In genomic region chr16:24946356-24946755, GRCm38 (mm10) we compare ENCODE assay signal across 27 mouse cellular contexts.
DNase-seq lines count a peak whose midpoint lies in the region; ATAC-seq and TF ChIP-seq lines count a peak whose summit lies in the region.
"Had no signal": no experiment of that assay in that cellular context is flagged by ENCODE, and none has a peak within 500 bp of the region (broad histone marks: within the 10 kb centered on the region; RNA-seq: fewer than 3 reads in every experiment).

No protein-coding gene starts in this region.

- no peaks in the 10 kb centered on the region for H3K79me2 ChIP-seq in heart, adult 2 months (replicated peaks; ENCODE audit: control insufficient read depth, insufficient read depth, low read length)

- no peak for TF ChIP-seq POLR2A in heart, adult 2 months (IDR thresholded peaks at IDR 0.05; ENCODE audit: insufficient read depth, low read depth, low read length)

- no peaks in the 10 kb centered on the region for H3K27me3 ChIP-seq in heart, embryonic 13.5 days (replicated peaks)
- H3K27me3 ChIP-seq in heart, adult 2 months (ENCODE audit: control insufficient read depth, insufficient read depth, low read length), result no peaks in the 10 kb centered on the region
- H3K27me3 ChIP-seq: embryonic facial prominence, embryonic 13.5 days; forebrain, embryonic 12.5 days; forebrain, embryonic 15.5 days; heart, embryonic 12.5 days had no signal

- no peak for ATAC-seq in heart, embryonic 13.5 days (ENCODE audit: extremely low read depth, insufficient number of reproducible peaks, low FRiP score, low TSS enrichment)
- ATAC-seq: forebrain, embryonic 15.5 days; hindbrain, postnatal 0 days; inflammation-experienced regulatory T-cells, adult 6 months; intestine, embryonic 16.5 days had no signal

- no peak overlapping the region for H3K4me3 ChIP-seq in heart, embryonic 13.5 days
- no peak overlapping the region for H3K4me3 ChIP-seq in heart, adult 2 months
- H3K4me3 ChIP-seq: embryonic facial prominence, embryonic 10.5 days; embryonic facial prominence, embryonic 13.5 days; erythroblast, embryonic 14.5 days; forebrain, embryonic 12.5 days; forebrain, embryonic 15.5 days; heart, embryonic 12.5 days had no signal

- intact Hi-C loops in heart, adult 2 months (cut with DNase I), result no loop called here

- TF ChIP-seq EP300 in heart, adult 2 months (IDR thresholded peaks at IDR 0.05; ENCODE audit: insufficient read depth, low read depth, low read length), result no peak

- H3K4me2 ChIP-seq in heart, embryonic 13.5 days, result no peak overlapping the region
- H3K4me2 ChIP-seq: embryonic facial prominence, embryonic 13.5 days; forebrain, embryonic 12.5 days; forebrain, embryonic 15.5 days; heart, embryonic 12.5 days; hindbrain, embryonic 14.5 days had no signal

- H3K9me3 ChIP-seq in heart, embryonic 13.5 days, result no peaks in the 10 kb centered on the region
- H3K9me3 ChIP-seq: embryonic facial prominence, embryonic 10.5 days; embryonic facial prominence, embryonic 13.5 days; forebrain, embryonic 12.5 days; forebrain, embryonic 15.5 days; heart, embryonic 12.5 days had no signal

- H3K9ac ChIP-seq in heart, embryonic 13.5 days, result no peak overlapping the region
- no peak overlapping the region for H3K9ac ChIP-seq in heart, adult 2 months (ENCODE audit: low read depth, low read length)
- H3K9ac ChIP-seq: embryonic facial prominence, embryonic 13.5 days; forebrain, embryonic 12.5 days; forebrain, embryonic 15.5 days; heart, embryonic 12.5 days; hindbrain, embryonic 14.5 days had no signal

- H3K27ac ChIP-seq in heart, embryonic 13.5 days (replicated peaks), result peak overlapping the region; percentile 50; the same call in 1 of the 2 replicates
- H3K27ac ChIP-seq in heart, adult 2 months, result no peak overlapping the region
- H3K27ac ChIP-seq: embryonic facial prominence, embryonic 10.5 days; embryonic facial prominence, embryonic 13.5 days; forebrain, embryonic 12.5 days; forebrain, embryonic 15.5 days; hindbrain, embryonic 14.5 days; hindbrain, postnatal 0 days had no signal

- WGBS in heart, embryonic 13.5 days, result 55% methylated on average over 1 of the region's 1 CpGs
- WGBS in heart, adult 2 months, result 87% methylated on average over 1 of the region's 1 CpGs

- DNase-seq in heart, adult 2 months, result no peak
- peak; percentile 68 for DNase-seq in 3T3-L1 (ENCODE audit: low read depth, low spot score)
- DNase-seq in Muller cell, postnatal 12 days (ENCODE audit: inconsistent ontology term), result peak; percentile 16
- no peak for DNase-seq in adrenal gland, adult 2 months
- no peak for DNase-seq in urinary bladder, postnatal 25 days (ENCODE audit: low spot score)
- DNase-seq: adrenal gland, adult 8-10 months; adrenal gland, postnatal 25 days; cerebellum, adult 11-12 months; cerebellum, adult 8-10 months; cerebellum, postnatal 10 days; cerebellum, postnatal 36 days; embryo, embryonic 11 days; gastrocnemius, postnatal 36 days; heart, adult 11 months; heart, postnatal 14 days; heart, postnatal 4 days had no signal

- H3K4me1 ChIP-seq in heart, embryonic 13.5 days, result peaks cover 63% of the 10 kb centered on the region
- peaks cover 3% of the 10 kb centered on the region for H3K4me1 ChIP-seq in heart, adult 2 months (ENCODE audit: control insufficient read depth, insufficient read depth, low read length)

- TF ChIP-seq CTCF in heart, adult 2 months (IDR thresholded peaks at IDR 0.05), result no peak

- H3K36me3 ChIP-seq in heart, embryonic 13.5 days, result no peaks in the 10 kb centered on the region
- peaks cover 3% of the 10 kb centered on the region; the same call in 1 of the 2 replicates for H3K36me3 ChIP-seq in heart, adult 2 months (ENCODE audit: control insufficient read depth, insufficient read depth, low read length)
- H3K36me3 ChIP-seq: embryonic facial prominence, embryonic 10.5 days; embryonic facial prominence, embryonic 13.5 days; forebrain, embryonic 12.5 days; forebrain, embryonic 15.5 days; heart, embryonic 12.5 days had no signal

Comparison
In these comparisons a context has a peak if more than half of its experiments do, and no peak if none do; other contexts are left out.
1. DNase-seq: peak in 3T3-L1 (single experiment) and Muller cell, postnatal 12 days (single experiment); none in heart, adult 2 months (0 of 2), adrenal gland, adult 2 months (single experiment) and urinary bladder, postnatal 25 days (single experiment).